Mouse (Mus musculus) naive thymus-derived CD4-positive, alpha-beta T cell, adult 2 months (primary cell): ENCODE measurements around the gene Sgcd.

Source experiments
- DNase-seq: peaks from one replicate; pipeline ENCODE4 v3.0.0-alpha.2; 2011; ENCODE audit warnings: low read depth

Sgcd gene

GRCm38 (mm10) chr11:47014278-47014677 is 974.5 kb downstream of the Sgcd start:
- no peak for DNase-seq

GRCm38 (mm10) chr11:47010166-47010565 is 978.6 kb downstream of the Sgcd start:
- no peak for DNase-seq

DNA sequence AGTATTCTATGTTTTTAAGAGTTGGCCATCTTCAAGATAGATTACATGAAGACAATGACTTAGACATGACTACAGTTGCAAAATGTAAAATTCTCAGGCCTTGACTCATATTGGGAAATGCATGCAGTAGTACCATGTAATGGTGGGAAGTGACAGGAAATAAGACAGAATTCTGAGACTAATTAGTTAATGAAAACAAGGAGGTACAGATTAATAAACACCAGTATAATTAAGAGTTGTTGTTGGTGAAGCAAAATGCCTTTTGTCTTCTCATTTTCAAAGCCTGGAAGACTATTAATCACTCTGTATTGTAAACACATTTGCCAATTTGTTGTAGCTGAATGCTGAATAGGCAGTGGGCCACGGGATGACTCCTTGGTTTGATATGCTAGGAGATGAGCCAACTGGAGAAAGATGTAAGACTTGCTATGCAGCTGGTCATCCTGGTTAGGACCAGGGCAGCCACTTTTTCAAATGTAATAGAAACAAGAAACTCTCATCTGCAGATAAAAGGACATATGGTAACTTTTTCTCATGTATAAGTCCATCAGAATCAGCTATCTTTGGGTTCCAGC is 983.4 kb downstream of the Sgcd start:
- no peak for DNase-seq

- DNase-seq, result no peak
Observed at GRCm38 (mm10) chr11:46939311-46939710, 1049.5 kb downstream of the Sgcd start.

- no peak for DNase-seq
Observed at GRCm38 (mm10) chr11:46924946-46925345, 1063.8 kb downstream of the Sgcd start.

DNA sequence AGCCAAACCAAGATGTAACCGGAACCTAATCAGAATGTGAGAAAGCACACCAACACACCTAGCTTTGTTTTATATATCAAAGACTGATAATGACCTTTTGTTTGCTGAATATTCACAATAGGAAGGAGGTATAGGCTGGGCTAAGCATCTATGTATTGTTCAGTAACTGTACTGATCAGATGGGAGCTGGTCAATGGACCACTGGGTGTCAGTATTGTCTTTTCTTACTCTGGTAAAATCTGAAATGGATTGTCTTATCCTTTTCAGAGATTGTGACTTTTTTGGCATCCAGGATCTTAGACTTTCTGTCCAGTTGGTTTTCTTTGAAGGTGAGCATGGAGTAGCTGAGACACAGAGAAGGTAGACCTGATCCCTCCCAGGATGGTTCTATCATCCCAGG is 1068.5 kb downstream of the Sgcd start:
- no peak for DNase-seq

DNA sequence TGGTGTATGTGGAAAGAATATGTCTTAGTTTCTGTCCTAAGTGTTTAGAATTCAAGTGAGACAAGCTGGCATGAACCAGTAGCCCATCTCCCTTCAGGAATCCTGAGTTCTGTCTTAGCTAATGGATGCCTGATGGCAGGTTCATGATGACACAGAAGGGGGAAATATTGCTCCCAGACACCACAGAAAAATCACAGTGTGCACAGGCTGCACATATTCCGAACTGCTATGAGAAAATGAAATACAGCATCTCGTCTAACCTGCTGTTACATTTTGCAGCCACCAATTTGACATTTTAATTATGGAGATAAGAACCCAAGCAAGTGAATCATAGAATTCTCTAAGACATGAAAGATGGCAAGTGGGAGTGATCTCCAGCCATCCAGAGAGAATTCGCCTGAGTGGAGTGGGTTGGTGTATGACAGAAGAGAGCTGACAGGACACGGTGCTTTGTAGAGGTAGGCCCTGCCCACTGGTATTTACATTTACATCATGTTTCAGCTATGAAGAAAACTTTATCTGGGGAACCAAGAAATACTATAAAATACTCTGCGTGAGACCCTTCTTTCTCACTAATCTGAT is 1076.0 kb downstream of the Sgcd start:
- no peak for DNase-seq

DNA sequence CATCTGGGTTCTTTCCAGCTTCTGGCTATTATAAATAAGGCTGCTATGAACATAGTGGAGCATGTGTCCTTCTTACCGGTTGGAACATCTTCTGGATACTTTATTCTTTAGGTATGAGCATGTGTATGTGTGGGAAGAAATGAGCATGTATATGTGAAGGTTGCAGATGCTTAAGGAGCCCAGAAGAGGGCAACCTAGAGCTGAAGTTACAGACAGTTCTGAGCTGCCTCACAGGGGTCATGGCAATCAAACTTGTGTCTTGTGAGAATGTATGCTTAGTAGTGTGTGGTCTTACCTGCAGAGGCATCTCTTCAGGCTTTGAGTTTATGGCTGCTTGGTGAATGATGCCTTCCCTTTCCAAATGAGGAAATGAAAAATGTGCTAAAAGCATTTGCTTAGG is 1084.5 kb downstream of the Sgcd start:
- no peak for DNase-seq

GRCm38 (mm10) chr11:46889093-46889492 is 1099.7 kb downstream of the Sgcd start:
- DNase-seq, result no peak

DNA sequence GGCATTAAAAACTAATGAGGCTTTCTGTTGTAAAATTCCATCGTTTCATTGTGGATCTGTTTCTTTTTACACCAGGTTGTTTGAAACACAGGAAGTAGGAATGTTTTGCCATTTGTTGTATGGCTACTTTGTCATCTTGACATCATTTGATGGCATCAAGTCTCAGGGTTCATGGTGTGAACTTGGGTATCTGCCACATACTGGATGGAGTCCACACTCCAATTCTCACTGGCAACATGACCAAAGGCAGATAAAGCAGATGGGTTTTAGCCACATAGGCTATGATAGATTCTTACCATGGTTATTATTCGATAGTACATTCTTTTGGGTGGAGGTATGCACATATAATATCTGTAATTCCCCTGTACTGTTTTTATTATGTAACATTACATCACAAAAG is 1106.3 kb downstream of the Sgcd start:
- no peak for DNase-seq

DNA sequence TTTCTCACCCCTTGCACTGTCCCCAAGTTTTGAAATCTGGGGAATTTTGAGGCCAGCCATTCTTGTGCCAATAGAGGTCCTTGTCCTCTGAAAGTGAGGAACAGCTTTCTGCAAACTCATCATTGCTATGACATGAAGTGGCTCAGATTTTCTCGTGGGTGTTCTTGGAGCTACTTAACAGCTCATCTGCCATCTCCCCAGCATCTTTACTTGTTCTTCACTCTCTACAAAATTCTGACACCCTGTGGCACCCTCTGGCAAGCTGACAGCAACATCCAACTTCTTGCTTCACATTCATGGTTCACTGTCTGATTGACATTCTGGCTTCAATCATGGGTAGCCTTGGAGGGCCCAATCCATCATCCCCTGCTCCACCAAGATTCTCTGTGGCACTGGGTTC is 1113.0 kb downstream of the Sgcd start:
- no peak for DNase-seq

DNA sequence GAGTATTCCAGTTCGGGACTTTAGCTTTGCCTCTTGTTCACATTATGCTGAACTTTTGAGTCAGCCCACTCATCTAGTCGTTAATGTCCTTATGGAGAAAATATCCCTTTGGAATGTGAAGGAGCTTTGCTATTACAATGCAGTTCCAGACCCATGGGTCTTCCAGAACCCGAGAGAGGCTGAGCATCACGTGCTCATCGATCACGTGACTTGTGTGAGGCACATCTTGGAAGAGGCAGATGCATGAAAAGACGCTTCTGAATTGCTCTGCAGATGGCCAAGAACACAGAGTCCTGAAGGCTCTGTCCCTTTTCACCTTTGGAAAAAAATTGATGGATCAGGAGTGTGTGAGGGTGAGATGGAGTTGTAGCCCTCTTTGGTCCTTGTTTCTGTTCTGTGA is 1120.2 kb downstream of the Sgcd start:
- DNase-seq, result no peak

DNA sequence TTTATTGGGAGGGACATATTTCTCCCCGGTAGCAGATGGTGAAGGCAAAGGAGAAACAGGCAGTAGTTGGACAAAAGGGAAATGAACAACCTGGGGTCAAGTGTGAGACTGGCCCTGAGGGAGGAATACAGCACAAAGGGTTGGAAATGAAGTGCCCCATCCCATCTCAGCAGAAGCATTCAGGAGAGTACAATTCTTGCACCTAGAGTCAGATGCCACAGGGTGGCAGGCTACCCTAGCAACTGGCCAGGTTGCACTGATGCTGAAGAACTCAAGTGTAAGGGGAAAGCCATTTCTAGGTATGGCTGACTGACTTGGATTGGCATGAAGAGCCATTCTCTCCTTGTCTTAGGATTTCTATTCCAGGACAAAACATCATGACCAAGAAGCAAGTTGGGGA is 1124.0 kb downstream of the Sgcd start:
- DNase-seq, result no peak

- no peak for DNase-seq
Observed at GRCm38 (mm10) chr11:46848221-46848971, 1140.4 kb downstream of the Sgcd start.

DNA sequence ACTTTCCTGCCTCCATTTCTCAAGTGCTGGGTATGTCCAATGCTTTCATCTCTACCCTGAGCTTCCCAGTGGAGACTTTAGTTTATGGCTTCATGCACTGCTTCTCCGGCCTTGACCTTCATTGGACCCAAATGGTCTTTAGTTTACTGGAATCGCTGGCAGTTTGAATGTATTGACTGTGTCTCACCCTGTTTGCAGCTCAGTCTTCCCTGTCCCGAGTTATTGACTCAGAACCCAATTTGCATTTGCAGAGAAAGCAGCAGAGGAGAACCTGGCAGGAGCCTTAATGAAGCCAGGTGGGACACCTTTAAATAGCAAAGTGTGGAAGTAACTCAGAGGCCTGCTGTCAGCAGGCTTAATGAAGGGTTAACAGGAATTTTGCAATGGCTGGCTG is 1140.9 kb downstream of the Sgcd start:
- DNase-seq, result no peak

DNA sequence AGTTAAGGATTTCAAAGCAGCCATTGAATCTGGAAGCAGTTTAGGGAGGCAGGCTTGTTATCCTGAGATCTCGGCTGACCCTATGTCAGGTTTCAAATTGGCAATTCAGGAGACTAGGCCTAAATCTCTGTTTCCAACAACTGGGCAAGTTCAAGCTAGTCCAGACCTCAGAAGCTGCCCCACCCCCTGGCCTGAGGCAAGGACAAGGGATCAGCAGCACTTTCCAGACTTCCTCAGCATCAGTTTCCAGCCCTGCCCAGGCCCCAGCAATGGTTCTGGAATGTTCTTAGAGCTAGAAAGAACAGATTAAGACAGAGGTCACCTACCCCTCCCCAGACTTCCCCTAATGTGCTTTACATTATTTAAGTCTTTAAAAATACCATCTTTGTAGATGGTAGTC is 1142.1 kb downstream of the Sgcd start:
- DNase-seq, result no peak
